Mouse (Mus musculus) heart, adult 18-20 months (tissue): ENCODE measurements around the gene Smg6. TPM values are rescaled to one million over a fixed set of nuclear protein-coding genes. Genes with fewer than 3 reads are reported as not detected.

Experiments
- DNase-seq, 2 experiments: peaks; one replicate each; pipeline ENCODE4 v3.0.0; 2021 to 2022; ENCODE audit warnings: mixed read lengths in 1 of 2
- long read RNA-seq, 2 experiments: library from polyadenylated mRNA; stranded (forward); transcript quantifications; one replicate each; pipeline ENCODE4 v2.0.0; 2021
- total RNA-seq, 2 experiments: library from RNA; stranded (reverse); gene quantifications; 2 replicates each; pipeline ENCODE4 v1.2.3; 2021

The Smg6 gene
- 10 to 100 TPM; 17.1 to 20.5 TPM for total RNA-seq
- long read RNA-seq, experiment 1, full-length matches to known transcripts, result 3 of 14 reads
- long read RNA-seq, experiment 1, partial matches to known transcripts, result 6 of 14 reads
- long read RNA-seq, experiment 1, other reads (novel, unspliced or antisense), result 5 of 14 reads
- long read RNA-seq, experiment 2, full-length matches to known transcripts, result 2 of 6 reads
- long read RNA-seq, experiment 2, partial matches to known transcripts, result 1 of 6 reads
- long read RNA-seq, experiment 2, other reads (novel, unspliced or antisense), result 3 of 6 reads

DNA sequence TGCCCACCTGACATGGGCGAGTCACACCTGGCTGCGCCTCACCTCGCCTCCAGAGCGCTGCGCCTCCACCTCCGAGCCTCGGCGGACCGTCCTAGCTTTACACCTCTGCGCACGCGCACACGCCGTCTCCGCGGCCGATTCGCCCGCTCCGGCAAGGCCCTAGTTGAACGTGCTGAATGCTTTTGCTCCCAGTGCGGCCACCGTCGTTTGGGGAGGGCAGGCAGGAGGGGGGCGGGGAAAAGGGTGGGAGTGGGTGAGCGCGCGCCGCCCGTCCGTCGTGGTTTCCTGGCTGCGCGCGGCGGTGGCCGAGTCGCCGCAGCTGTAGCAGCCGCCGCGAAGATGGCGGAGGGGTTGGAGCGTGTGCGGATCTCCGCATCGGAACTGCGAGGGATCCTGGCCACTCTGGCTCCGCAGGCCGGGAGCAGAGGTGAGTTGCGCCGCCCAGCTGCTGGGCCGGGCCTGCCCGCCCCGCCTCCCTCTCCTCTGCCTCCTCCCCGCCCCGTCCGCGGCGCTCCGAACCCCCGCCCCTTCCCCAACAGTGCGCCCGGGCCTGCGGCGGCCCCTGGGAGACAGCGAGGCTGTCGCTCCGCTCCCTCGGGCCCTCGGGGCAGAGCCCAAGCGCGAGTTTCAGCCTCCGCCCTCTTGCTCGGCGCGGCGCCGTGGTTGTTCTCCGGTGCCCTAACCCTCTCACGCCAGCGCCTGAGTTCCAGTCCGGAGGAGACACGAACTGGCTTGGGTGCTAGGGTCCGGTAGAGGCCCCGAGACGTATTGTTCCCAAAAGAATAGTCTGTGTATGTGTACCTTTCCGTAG lies at the start of gene Smg6, which contains the start of gene Srr:
Gene Smg6 (plus strand): TSS at position 247 of the 811 bp plus-strand sequence.
Gene Srr (minus strand): TSS at position 372 of the 811 bp plus-strand sequence.
- peak; percentile 95 for DNase-seq

DNA sequence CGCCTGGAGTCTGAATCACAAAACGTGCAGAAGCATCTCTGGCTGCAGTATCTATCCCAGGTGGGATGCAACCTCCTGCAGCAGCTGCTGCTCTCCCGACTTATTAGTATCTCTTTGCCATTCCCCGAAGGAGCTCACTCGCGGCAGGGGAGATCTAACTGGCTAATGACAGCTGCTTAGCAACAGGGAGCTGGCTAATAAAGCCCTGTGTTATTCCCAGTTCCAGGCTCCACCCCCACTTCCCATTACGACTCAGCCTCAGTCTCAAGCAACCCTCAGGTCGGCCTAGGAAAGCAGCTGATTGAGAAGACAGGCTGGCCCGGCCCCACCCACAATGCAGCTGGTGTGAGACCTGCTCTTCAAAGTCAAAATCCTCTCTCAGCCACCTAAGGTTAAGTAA lies 48.8 kb upstream of the Smg6 start:
- DNase-seq, result peak; percentile 64 to 73

DNA sequence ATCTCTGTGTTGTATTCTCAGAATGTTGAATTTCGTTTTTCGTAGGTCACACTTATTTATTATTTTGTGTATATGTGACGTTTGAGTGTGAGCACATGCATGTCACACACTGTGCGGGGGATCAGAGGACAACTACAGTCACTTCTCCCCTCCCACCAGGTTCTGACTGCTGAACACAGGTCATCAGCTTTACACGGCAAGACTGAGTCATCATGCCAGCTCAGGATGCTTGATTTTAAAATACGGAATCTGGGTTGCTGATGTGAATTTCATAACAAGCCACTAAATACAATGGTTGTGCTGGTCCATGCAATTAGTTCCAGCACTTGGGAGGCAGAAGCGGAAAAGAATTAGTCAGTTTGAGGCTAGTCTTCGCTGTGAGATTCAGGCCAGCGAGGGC lies 44.6 kb upstream of the Smg6 start:
- DNase-seq, result no peak

- DNase-seq, result no peak
Observed at GRCm38 (mm10) chr11:74881979-74882378, 43.6 kb upstream of the Smg6 start.

GRCm38 (mm10) chr11:74883098-74883497 lies 42.5 kb upstream of the Smg6 start:
- DNase-seq, result no peak

DNA sequence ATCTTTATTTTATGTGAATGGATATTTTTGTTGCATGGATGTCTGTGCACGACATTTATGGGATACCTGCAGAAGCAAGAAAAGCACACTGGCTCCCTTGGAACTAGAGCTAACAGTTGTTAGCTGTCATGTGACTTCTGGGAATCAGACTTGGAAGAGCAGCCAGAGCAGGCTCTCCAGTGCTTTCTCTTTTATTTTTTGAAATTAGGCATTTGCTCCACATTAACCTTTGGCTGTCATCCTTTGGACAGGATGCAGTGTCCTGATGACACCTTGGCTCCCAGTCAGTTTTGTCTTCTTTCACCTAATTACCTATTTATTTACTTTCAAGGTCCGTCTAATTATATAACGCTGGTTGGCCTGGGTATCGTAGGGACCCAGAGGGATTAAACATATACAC lies 31.0 kb upstream of the Smg6 start:
- DNase-seq, result peak; percentile 26 to 33

GRCm38 (mm10) chr11:74895980-74896900 lies 29.4 kb upstream of the Smg6 start:
- DNase-seq, result peak; percentile 67 to 76

DNA sequence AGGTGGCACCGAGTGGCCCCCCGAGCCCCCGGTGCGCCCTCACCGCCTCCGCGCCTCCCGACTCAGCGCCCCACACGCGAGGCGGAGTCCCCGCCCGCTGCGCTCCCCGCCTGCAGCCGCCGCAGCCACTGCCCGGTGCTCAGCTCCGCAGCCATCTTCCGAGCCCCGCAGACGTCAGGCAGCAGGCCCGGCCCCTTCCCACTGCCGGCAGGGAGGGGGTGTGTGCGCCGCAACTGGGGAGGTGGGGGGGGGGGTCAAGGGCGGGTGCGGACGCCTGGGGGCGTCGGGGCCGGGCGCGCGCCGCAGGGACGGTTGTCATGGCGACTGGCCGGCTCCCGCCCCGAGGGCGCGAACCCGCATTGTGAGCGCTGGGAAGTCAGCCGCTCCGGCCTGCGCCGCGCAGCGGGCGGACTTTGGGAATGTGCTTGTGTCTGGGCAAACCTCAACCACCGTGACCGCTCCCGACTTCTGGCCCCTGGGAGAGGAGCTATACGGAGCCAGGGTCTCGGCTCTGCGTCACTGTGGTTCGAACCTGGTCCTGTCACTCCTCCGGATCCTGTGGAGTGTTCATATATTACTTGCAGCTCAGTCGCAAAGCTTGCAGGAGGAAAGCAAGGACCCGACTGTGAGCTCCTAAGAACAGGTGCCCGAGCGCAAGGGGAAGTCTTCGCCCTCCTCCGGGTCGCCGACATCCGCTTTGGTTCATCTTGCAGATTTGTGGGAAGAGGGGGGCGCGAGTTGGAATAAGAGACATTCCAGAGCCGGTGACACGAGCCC lies 28.5 kb upstream of the Smg6 start, which contains the start of gene Sgsm2:
Gene Sgsm2 (minus strand): TSS at position 160 of the 777 bp plus-strand sequence.
- DNase-seq, result peak; percentile 72 to 76

- peak; percentile 89 to 93 for DNase-seq
Observed at GRCm38 (mm10) chr11:74897678-74898516, 27.7 kb upstream of the Smg6 start, which contains the start of gene Tsr1. TSS of gene Tsr1 (plus strand) at chr11:74898071.

GRCm38 (mm10) chr11:74898517-74898827 lies 27.2 kb upstream of the Smg6 start:
- no peak for DNase-seq

DNA sequence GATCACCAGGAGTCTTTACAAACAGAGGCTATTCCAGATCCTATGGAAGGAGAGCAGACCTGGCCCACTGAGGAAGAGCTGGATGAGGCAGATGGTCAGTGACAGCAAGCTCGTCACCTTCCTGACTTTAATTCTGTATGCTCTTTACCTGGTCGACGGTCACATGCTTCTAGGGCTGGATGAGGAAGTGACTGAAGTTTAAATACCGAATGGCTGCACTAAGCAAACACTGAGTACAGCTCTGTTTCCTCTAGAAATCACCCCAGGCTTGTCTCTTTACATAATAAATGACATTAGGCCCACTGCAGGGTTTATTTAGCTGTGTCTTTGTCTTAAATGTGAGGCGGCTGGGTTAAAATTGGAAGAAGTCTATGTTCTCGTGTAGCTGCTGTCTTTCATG lies 24.1 kb upstream of the Smg6 start:
- DNase-seq, result no peak

DNA sequence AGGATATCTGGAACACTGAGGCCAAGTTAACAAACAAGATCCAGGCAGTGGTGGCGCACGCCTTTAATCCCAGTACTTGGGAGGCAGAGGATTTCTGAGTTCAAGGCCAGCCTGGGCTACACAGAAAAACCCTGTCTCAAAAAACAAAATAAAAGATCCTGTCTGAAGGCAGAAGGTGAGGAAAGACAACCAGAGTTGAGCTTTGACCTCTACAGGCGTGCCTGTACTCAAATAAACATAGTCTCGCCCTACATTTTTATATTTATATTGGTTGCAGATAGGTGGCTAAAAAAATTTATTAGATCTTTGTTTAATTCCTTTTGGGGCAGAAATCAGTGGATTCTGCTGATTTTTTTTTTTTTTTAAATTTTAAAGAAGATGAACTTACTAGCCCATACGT lies 23.2 kb upstream of the Smg6 start:
- DNase-seq, result no peak

DNA sequence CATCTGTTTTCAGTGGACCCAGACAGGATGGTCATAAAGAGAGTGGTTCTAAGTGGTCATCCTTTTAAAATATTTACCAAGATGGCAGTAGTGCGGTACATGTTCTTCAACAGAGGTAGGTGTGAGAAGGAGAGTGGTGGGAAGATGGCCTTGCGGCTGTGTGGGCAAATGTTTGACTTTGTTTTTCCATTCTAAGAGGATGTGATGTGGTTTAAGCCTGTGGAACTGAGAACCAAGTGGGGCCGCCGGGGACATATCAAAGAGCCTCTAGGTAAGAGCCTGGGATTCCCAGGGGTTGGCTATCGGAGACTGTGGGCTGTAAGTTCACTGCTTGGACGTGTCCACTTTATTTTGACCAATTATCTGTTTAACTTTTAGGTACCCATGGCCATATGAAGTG lies 17.8 kb upstream of the Smg6 start:
- no peak for DNase-seq

GRCm38 (mm10) chr11:74908618-74909399 lies 16.8 kb upstream of the Smg6 start:
- DNase-seq, result no peak

- no peak for DNase-seq
Observed at GRCm38 (mm10) chr11:74909978-74910377, 15.6 kb upstream of the Smg6 start.

DNA sequence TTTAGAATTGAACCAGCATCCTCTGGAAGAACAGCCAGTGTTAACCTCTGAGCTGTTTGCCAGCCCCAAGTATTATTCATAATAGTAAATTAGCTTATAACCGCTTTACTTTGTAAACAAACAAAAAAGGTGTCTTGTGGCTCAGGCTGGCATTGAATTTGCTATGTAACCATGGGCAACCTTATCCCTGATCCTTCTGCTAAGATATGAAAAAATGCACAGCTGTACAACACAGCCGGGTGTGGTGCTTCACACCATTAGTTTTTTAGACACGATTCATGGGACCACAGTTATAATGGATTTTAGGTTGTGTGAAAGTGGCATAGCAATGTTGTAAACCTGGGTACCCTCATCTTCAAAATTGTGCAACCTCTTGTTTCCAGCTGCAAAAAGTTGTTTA lies 13.1 kb upstream of the Smg6 start:
- no peak for DNase-seq

GRCm38 (mm10) chr11:74919249-74919648 lies 6.4 kb upstream of the Smg6 start:
- DNase-seq, result no peak

DNA sequence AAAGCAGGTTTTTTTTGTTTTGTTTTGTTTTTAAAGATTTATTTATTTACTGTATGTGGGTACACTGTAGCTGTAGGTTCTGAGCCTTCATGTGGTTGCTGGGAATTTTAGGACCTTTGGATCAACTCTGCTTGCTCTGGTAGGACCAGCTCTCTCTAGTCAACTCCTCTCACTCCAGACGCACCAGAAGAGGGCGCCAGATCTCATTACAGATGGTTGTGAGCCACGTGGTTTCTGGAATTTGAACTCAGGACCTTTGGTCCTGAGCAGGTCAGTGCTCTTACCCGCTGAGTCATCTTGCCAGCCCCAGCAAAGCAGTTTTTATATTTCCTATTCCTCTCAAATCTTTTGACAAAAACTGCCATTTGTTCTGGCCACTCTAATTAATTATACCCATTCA lies 1.5 kb upstream of the Smg6 start:
- DNase-seq, result peak; percentile 14 to 36

GRCm38 (mm10) chr11:74926388-74927005 lies 874 bp downstream of the Smg6 start:
- DNase-seq, result peak; percentile 71 to 76
